Mouse (Mus musculus): ENCODE measurements around the gene Rhbdl1.

- TF ChIP-seq MAX (IDR thresholded peaks at IDR 0.05; ENCODE audit: low read depth) (no peak), POLR2A (IDR thresholded peaks at IDR 0.05; ENCODE audit: insufficient read length, low read depth) (no peak), SRF (IDR thresholded peaks at IDR 0.05; ENCODE audit: control insufficient read depth, insufficient read length, low read depth) (no peak)
These were observed 36.5 kb upstream of the Rhbdl1 start for GRCm38 (mm10) chr17:25873405-25874147.
